Mouse (Mus musculus) lung, embryonic 16.5 days (tissue): ENCODE measurements around the gene Lrrc8a. TPM values are rescaled to one million over a fixed set of nuclear protein-coding genes. Genes with fewer than 3 reads are reported as not detected.

ENCODE experiments used
- ATAC-seq: fragments of 200-750 bp; cut with Nextera tagmentation; 2 replicates; pipeline ENCODE4 v1.8.0; 2017; ENCODE audit warnings: low read depth, mild to moderate bottlenecking, moderate library complexity
- H3K27ac ChIP-seq: fragments of 300-500 bp; sonication (generic); 2 replicates; pipeline ENCODE4 v1.5.1; 2014; ENCODE audit warnings: mild to moderate bottlenecking, control low read depth, low read length
- H3K27me3 ChIP-seq: fragments of 300-500 bp; sonication (generic); 2 replicates; pipeline ENCODE4 v1.6.1; 2014; ENCODE audit warnings: low read depth, low read length, mixed read lengths; ENCODE audit not compliant: control insufficient read depth, insufficient read depth
- H3K36me3 ChIP-seq: fragments of 300-500 bp; sonication (generic); 2 replicates; pipeline ENCODE4 v1.6.1; 2014; ENCODE audit warnings: low read length; ENCODE audit not compliant: control insufficient read depth, insufficient read depth
- H3K4me1 ChIP-seq: fragments of 300-500 bp; sonication (generic); replicated peaks from 2 replicates; pipeline ENCODE4 v1.6.1; 2014; ENCODE audit warnings: low read length, mixed read lengths; ENCODE audit not compliant: control insufficient read depth, insufficient read depth
- H3K4me2 ChIP-seq: fragments of 300-500 bp; sonication (generic); 2 replicates; pipeline ENCODE4 v1.6.1; 2014; ENCODE audit warnings: low read depth, low read length, control low read depth
- H3K4me3 ChIP-seq: fragments of 300-500 bp; sonication (generic); 2 replicates; pipeline ENCODE4 v1.5.1; 2014; ENCODE audit warnings: mild to moderate bottlenecking, low read length, control low read depth
- H3K9ac ChIP-seq: fragments of 300-500 bp; sonication (generic); 2 replicates; pipeline ENCODE4 v1.6.1; 2014; ENCODE audit warnings: low read length, control low read depth
- H3K9me3 ChIP-seq: fragments of 300-500 bp; sonication (generic); 2 replicates; pipeline ENCODE4 v1.6.1; 2016; ENCODE audit warnings: low read length; ENCODE audit not compliant: control insufficient read depth
- WGBS: fragments of 180-500 bp; shearing (Covaris S2); extraction: QIAGEN DNeasy Blood & Tissue Kit; methylation state at CpG from one replicate; pipeline ENCODE4 v1.1.7; 2014; 5-methylcytosine and 5-hydroxymethylcytosine counted together
- polyA plus RNA-seq: library from polyadenylated mRNA; unstranded; fragments of >200 nt; fragmentation: Nextera tagmentation; extraction: Ambion mirVana; gene quantifications from 2 replicates; pipeline ENCODE4 v1.2.1, GENCODE M21; 2015

Gene Lrrc8a
- polyA plus RNA-seq, result 41.9 and 42.0 TPM in 2 replicates

DNA sequence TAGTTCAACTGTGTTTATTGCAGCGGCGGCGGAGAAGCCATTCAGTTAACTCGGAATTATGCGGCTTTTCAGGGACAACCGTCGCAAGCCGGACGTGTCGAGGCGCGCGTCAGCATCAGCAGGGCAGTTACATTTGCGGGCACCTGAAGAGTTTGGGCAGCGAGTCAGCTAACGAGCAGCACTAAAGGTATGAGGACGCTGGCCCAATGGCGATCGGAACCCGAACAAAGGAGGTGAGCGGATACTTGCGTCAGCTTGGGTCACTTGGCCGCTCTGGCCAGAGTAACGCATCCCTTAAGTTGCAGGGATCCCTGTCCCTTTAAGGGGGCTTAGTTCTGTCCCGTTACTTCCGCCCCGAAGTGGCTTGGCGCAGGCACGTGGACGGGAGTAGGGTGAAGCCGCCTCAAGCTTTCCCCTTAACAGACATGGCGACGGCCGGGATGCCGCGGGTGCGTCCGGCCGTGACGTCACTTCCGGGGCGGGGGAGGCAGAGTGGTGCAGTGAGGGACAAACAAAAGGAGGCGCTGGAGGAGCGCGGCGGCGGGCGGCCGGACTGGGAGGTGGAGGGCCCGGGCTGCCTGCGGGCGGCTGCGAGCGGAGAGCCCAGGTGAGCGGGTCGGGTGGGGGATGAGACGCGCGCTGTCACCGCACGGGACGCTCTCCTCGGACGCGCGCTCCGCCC lies at the start of gene Lrrc8a:
Gene Lrrc8a (plus strand): TSS at position 517 of the 682 bp plus-strand sequence.
- Histone ChIP-seq H3K4me3 (peak within 1 kb of the TSS; percentile 93), H3K27ac (peak within 1 kb of the TSS; percentile 83), H3K9ac (peak within 1 kb of the TSS; percentile 86), H3K4me2 (peak within 1 kb of the TSS; percentile 90), H3K9me3 (no peaks in the 10 kb centered on the region), H3K27me3 (no peaks in the 10 kb centered on the region), H3K4me1 (peaks cover 21% of the 10 kb centered on the region), H3K36me3 (peaks cover 13% of the 10 kb centered on the region; the same call in 1 of the 2 replicates)
- under 1% methylated on average over 53 of the region's 67 CpGs for WGBS
- ATAC-seq, result peak; percentile 97

GRCm38 (mm10) chr2:30191790-30192580 lies 45.5 kb upstream of the Lrrc8a start:
- no peaks in the 10 kb centered on the region for H3K9me3 ChIP-seq
- H3K4me1 ChIP-seq, result no peaks in the 10 kb centered on the region
- no peak for ATAC-seq
- H3K4me3 ChIP-seq, result no peak overlapping the region
- H3K36me3 ChIP-seq, result no peaks in the 10 kb centered on the region
- no peak overlapping the region for H3K9ac ChIP-seq
- H3K27ac ChIP-seq, result no peak overlapping the region
- H3K4me2 ChIP-seq, result no peak overlapping the region
- WGBS, result 85% methylated on average over 12 of the region's 12 CpGs
- H3K27me3 ChIP-seq, result no peaks in the 10 kb centered on the region

- 84% methylated on average over 3 of the region's 3 CpGs for WGBS
- peaks cover 3% of the 10 kb centered on the region; the same call in 1 of the 2 replicates for H3K4me1 ChIP-seq
- H3K9ac ChIP-seq, result no peak overlapping the region
- ATAC-seq, result no peak
- no peaks in the 10 kb centered on the region for H3K9me3 ChIP-seq
- no peak overlapping the region for H3K4me2 ChIP-seq
- no peak overlapping the region for H3K4me3 ChIP-seq
- no peak overlapping the region for H3K27ac ChIP-seq
- no peaks in the 10 kb centered on the region for H3K27me3 ChIP-seq
- H3K36me3 ChIP-seq, result no peaks in the 10 kb centered on the region
These were observed 42.9 kb upstream of the Lrrc8a start for GRCm38 (mm10) chr2:30194656-30195055.

- Histone ChIP-seq H3K27ac (no peak overlapping the region), H3K9me3 (no peaks in the 10 kb centered on the region), H3K4me3 (no peak overlapping the region), H3K36me3 (no peaks in the 10 kb centered on the region), H3K9ac (no peak overlapping the region), H3K27me3 (no peaks in the 10 kb centered on the region), H3K4me2 (no peak overlapping the region), H3K4me1 (peaks cover 10% of the 10 kb centered on the region; the same call in 1 of the 2 replicates)
- no peak for ATAC-seq
- 68% methylated on average over 4 of the region's 4 CpGs for WGBS
These were observed 39.5 kb upstream of the Lrrc8a start for GRCm38 (mm10) chr2:30198021-30198420.

- no peak overlapping the region for H3K4me2 ChIP-seq
- H3K27ac ChIP-seq, result peak overlapping the region; percentile 59
- 18% methylated on average over 1 of the region's 1 CpGs for WGBS
- no peaks in the 10 kb centered on the region for H3K9me3 ChIP-seq
- ATAC-seq, result 0 out of 2 replicates have a peak, but pooled peaks have one; percentile 13
- no peak overlapping the region for H3K4me3 ChIP-seq
- no peaks in the 10 kb centered on the region for H3K27me3 ChIP-seq
- H3K9ac ChIP-seq, result no peak overlapping the region
- no peaks in the 10 kb centered on the region for H3K36me3 ChIP-seq
- H3K4me1 ChIP-seq, result peaks cover 17% of the 10 kb centered on the region
These were observed 37.5 kb upstream of the Lrrc8a start for GRCm38 (mm10) chr2:30199984-30200383.

GRCm38 (mm10) chr2:30200388-30200925 lies 37.1 kb upstream of the Lrrc8a start:
- Histone ChIP-seq H3K36me3 (no peaks in the 10 kb centered on the region), H3K4me3 (no peak overlapping the region), H3K4me2 (no peak overlapping the region), H3K27ac (peak overlapping the region; percentile 59), H3K27me3 (no peaks in the 10 kb centered on the region), H3K9me3 (no peaks in the 10 kb centered on the region), H3K9ac (no peak overlapping the region), H3K4me1 (peaks cover 17% of the 10 kb centered on the region)
- ATAC-seq, result peak; percentile 48; the same call in 1 of the 2 replicates
- WGBS, result 47% methylated on average over 5 of the region's 5 CpGs

GRCm38 (mm10) chr2:30203439-30203838 lies 34.1 kb upstream of the Lrrc8a start:
- H3K4me2 ChIP-seq, result no peak overlapping the region
- H3K4me1 ChIP-seq, result peaks cover 22% of the 10 kb centered on the region
- no peaks in the 10 kb centered on the region for H3K9me3 ChIP-seq
- no peak overlapping the region for H3K4me3 ChIP-seq
- H3K27ac ChIP-seq, result no peak overlapping the region
- WGBS, result 78% methylated on average over 7 of the region's 7 CpGs
- ATAC-seq, result no peak
- H3K9ac ChIP-seq, result no peak overlapping the region
- H3K27me3 ChIP-seq, result no peaks in the 10 kb centered on the region
- no peaks in the 10 kb centered on the region for H3K36me3 ChIP-seq

DNA sequence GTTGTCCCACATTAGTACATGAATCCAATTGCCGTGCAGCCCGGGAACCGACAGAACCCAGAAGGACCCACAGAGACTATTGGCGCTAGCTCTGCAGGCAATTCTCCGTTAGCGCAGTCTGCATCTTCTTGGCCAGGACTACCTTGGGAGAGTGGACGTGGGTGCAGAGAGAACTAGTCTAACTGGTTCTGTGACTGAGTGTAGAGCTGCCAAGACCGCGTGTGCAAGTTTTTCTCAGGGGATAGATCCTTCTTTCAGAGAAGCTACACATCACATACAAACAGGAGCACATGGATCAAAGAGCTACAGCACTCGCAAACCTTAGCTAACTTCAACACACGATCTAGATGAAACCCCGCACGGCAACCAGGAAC lies 32.3 kb upstream of the Lrrc8a start:
- H3K27me3 ChIP-seq, result no peaks in the 10 kb centered on the region
- peak overlapping the region; percentile 76 for H3K9ac ChIP-seq
- H3K4me1 ChIP-seq, result peaks cover 16% of the 10 kb centered on the region
- H3K4me2 ChIP-seq, result peak overlapping the region; percentile 70
- no peaks in the 10 kb centered on the region for H3K9me3 ChIP-seq
- WGBS, result under 1% methylated on average over 13 of the region's 13 CpGs
- peak overlapping the region; percentile 90 for H3K27ac ChIP-seq
- H3K4me3 ChIP-seq, result peak overlapping the region; percentile 77
- ATAC-seq, result peak; percentile 69
- no peaks in the 10 kb centered on the region for H3K36me3 ChIP-seq
